Mouse (Mus musculus): ENCODE results near the gene Rapgef3. TPM values are rescaled to one million over a fixed set of nuclear protein-coding genes. Genes with fewer than 3 reads are reported as not detected.
A peak's percentile ranks its signal among the peaks of the same experiment; 100 is the strongest.

The Rapgef3 gene
- total and polyA plus RNA-seq, 3 experiments, result 2.5 to 3.4 (median 3.2) TPM

DNA sequence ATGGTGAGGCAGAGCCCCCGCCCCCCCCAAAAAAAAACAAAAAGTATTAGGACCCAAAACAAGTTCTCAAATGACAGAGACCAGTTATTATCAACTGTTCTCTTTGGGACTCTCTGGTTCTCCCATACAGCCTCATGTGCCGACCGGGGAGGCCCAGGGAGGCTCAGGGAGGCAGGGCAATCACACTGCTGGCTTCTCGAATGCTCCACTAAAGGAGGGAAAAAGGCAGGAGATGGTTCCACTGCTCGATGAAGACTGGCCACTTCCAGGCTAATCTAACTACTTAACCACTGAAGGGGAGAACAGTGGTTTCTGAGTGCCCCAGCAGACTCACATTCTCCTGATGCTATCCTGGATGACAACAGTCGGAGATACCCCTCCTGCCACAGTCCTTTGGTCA is 55.2 kb downstream of the Rapgef3 start:
- H3K27ac ChIP-seq (ENCODE audit: insufficient read depth, low read depth), result no peak overlapping the region

DNA sequence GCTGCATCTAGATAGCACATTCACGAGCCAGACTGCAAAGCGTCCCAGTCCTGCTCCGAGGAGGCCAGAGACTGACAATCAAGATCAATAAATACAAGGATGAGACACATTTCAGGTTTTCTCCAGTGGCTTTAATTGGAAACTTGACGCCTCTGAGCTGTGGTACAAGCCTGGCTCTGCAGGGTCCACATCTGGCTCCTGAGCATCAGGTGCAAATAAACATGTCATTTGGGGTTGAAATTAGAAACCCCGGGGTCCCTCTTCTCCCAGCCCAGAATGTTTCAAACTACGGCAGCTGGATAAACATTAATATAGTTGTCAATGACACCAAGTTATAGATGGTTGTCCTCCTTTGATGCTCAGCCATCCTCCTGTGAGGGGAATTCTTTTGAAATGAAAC is 56.9 kb downstream of the Rapgef3 start:
- TF ChIP-seq E2F4 (IDR thresholded peaks at IDR 0.05; ENCODE audit: insufficient replicate concordance, low read depth, low read length) (no peak), BHLHE40 (IDR thresholded peaks at IDR 0.05; ENCODE audit: low read depth, low read length) (no peak), TCF12 (IDR thresholded peaks at IDR 0.05; ENCODE audit: low read depth, low read length) (no peak), TBP (conservative IDR thresholded peaks at IDR 0.05; ENCODE audit: low read depth, low read length) (no peak)
- in situ Hi-C loops (cut with MboI; ENCODE audit: low pct_ligation_motif_present, low pct_unique_long_range_greater_than_20kb, low sequenced_read_pairs), result loop anchor here (10.0 kb wide), 1 partner anchor 234 kb away; no protein-coding TSS in a partner anchor

More for the DNA sequence above, 55.2 kb downstream of the Rapgef3 start:
- TF ChIP-seq MYC (IDR thresholded peaks at IDR 0.05; ENCODE audit: low read depth, low read length) (no peak), MXI1 (IDR thresholded peaks at IDR 0.05; ENCODE audit: low read depth, low read length) (no peak)
- Histone ChIP-seq H3K9ac (ENCODE audit: insufficient read depth, low read depth) (no peak overlapping the region), H3K79me2 (replicated peaks; ENCODE audit: control insufficient read depth, extremely low read depth, insufficient read depth, poor library complexity, severe bottlenecking) (peaks cover 4% of the 10 kb centered on the region), H3K4me3 (replicated peaks in 1 of 3; ENCODE audit: low read depth in 2 of 3, low read length in 2 of 3, poor library complexity in 1 of 3) (no peak overlapping the region), H3K4me2 (ENCODE audit: insufficient read depth, low read depth, poor library complexity, severe bottlenecking) (no peak overlapping the region), H3K9me3 (replicated peaks; ENCODE audit: low read length) (no peaks in the 10 kb centered on the region), H3K27me3 (replicated peaks) (no peaks in the 10 kb centered on the region), H3K36me3 (replicated peaks in 1 of 2; ENCODE audit: control insufficient read depth in 1 of 2, insufficient read depth in 1 of 2, low read length in 1 of 2) (peaks cover 51 to 76% of the 10 kb centered on the region in 2 experiments), H3K4me1 (ENCODE audit: control insufficient read depth in 1 of 2, insufficient read depth in 2 of 2) (peaks cover 10 to 17% of the 10 kb centered on the region in 2 experiments)
- no peak for DNase-seq (ENCODE audit: extremely low read depth)
- dilution Hi-C loops (cut with MboI; ENCODE audit: extremely low pct_ligation_motif_present, extremely low pct_unique_long_range_greater_than_20kb, low sequenced_read_pairs), result no loop called here
- in situ Hi-C loops (cut with MboI; ENCODE audit: low pct_ligation_motif_present, low pct_unique_long_range_greater_than_20kb, low sequenced_read_pairs), result loop anchor here (10.0 kb wide), 1 partner anchor 232 kb away; no protein-coding TSS in a partner anchor

DNA sequence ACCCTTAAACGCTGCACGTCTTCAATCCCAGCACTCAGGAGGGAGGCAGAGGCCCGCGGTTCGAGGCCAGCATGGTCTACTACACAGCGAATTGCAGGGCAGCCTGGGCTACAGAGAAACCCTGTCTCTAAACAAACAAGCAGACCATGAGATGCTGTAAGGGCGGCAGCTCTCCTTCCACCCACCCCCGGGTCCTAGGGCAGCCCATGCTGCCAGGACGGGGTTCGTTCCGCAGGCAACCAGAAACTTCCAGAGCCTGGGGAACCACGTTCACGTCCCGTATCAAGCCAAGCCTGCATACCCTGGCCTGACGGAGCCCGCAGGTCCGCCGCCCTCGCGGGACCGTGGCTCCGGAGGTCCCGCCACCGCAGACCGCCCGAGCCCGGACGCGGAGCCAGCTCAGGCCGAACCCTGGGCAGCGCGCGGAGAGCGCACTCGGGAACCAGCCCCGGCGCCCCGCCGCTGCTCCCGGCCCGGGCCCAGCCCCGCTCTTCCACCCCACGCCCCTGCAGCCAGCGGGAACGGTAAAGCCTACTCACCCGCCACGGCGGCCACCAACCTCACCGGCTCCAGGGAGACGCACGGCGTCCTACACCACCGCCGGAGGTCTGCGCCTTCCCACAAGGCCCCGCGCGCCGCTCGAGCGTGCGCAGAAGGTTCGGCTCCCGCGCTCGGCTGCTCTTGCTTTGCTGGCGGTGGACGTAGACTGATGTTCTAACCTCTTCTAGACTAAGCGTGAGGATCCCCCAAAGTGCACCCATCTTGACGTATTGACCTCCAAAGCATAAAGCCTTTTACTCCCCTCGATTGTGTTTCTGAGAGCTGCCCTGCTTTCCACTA is 62.3 kb downstream of the Rapgef3 start, which contains the start of gene Rpap3:
Gene Rpap3, minus strand, starts transcription at position 615 of the 840 bp plus-strand sequence.
- DNase-seq (ENCODE audit: extremely low read depth), result peak; percentile 85
- Histone ChIP-seq H3K4me3 (replicated peaks in 1 of 3; ENCODE audit: low read depth in 2 of 3, low read length in 2 of 3, poor library complexity in 1 of 3) (peak within 1 kb of the TSS; percentile 75 to 94 (median 79)), H3K79me2 (replicated peaks; ENCODE audit: control insufficient read depth, extremely low read depth, insufficient read depth, poor library complexity, severe bottlenecking) (peaks cover 25% of the 10 kb centered on the region), H3K9ac (ENCODE audit: insufficient read depth, low read depth) (peak within 1 kb of the TSS; percentile 83), H3K36me3 (replicated peaks in 1 of 2; ENCODE audit: control insufficient read depth in 1 of 2, insufficient read depth in 1 of 2, low read length in 1 of 2) (peaks cover 19 to 43% of the 10 kb centered on the region in 2 experiments), H3K4me1 (ENCODE audit: control insufficient read depth in 1 of 2, insufficient read depth in 2 of 2) (peaks cover 6 to 15% of the 10 kb centered on the region in 2 experiments), H3K27ac (ENCODE audit: insufficient read depth, low read depth) (peak within 1 kb of the TSS; percentile 5; the same call in 1 of the 2 replicates), H3K27me3 (replicated peaks) (no peaks in the 10 kb centered on the region), H3K9me3 (replicated peaks; ENCODE audit: low read length) (no peaks in the 10 kb centered on the region), H3K4me2 (ENCODE audit: insufficient read depth, low read depth, poor library complexity, severe bottlenecking) (peak within 1 kb of the TSS; percentile 89)
- in situ Hi-C loops (cut with MboI; ENCODE audit: low pct_ligation_motif_present, low pct_unique_long_range_greater_than_20kb, low sequenced_read_pairs) (no loop called here), dilution Hi-C loops (cut with MboI; ENCODE audit: extremely low pct_ligation_motif_present, extremely low pct_unique_long_range_greater_than_20kb, low sequenced_read_pairs) (no loop called here)
- TF ChIP-seq MAFK (IDR thresholded peaks at IDR 0.05; ENCODE audit: insufficient replicate concordance, low read length), result no peak
- no peak for TF ChIP-seq SMC3 (IDR thresholded peaks at IDR 0.05; ENCODE audit: low read depth, low read length)
- TF ChIP-seq ZNF384 (IDR thresholded peaks at IDR 0.05; ENCODE audit: low read depth, low read length), result no peak
- TF ChIP-seq CHD2 (IDR thresholded peaks at IDR 0.05; ENCODE audit: low read length), result no peak
- no peak for TF ChIP-seq BHLHE40 (IDR thresholded peaks at IDR 0.05; ENCODE audit: low read depth, low read length)
- no peak for TF ChIP-seq MAZ (IDR thresholded peaks at IDR 0.05; ENCODE audit: low read depth, low read length)
- TF ChIP-seq MXI1 (IDR thresholded peaks at IDR 0.05; ENCODE audit: low read depth, low read length), result peak; percentile 85
- TF ChIP-seq POLR2A (IDR thresholded peaks at IDR 0.05; ENCODE audit: low read depth, low read length), result peak; percentile 94
- no peak for TF ChIP-seq ZKSCAN1 (IDR thresholded peaks at IDR 0.05; ENCODE audit: borderline replicate concordance, low read depth, low read length)
- no peak for TF ChIP-seq MAX (IDR thresholded peaks at IDR 0.05; ENCODE audit: low read length)
- no peak for TF ChIP-seq PAX5 (IDR thresholded peaks at IDR 0.05; ENCODE audit: low read length)
- no peak for TF ChIP-seq USF1 (IDR thresholded peaks at IDR 0.05; ENCODE audit: low read depth, low read length)
- TF ChIP-seq EP300 (IDR thresholded peaks at IDR 0.05; ENCODE audit: low read length), result no peak
- TF ChIP-seq NELFE (IDR thresholded peaks at IDR 0.05; ENCODE audit: low read depth, low read length), result peak; percentile 90
- TF ChIP-seq USF2 (conservative IDR thresholded peaks at IDR 0.05; ENCODE audit: low read depth, low read length), result no peak
- TF ChIP-seq UBTF (IDR thresholded peaks at IDR 0.05; ENCODE audit: low read depth, low read length), result 0 out of 2 replicates have a peak, but pooled peaks have one; percentile 22
- TF ChIP-seq CHD1 (IDR thresholded peaks at IDR 0.05; ENCODE audit: low read depth, low read length), result no peak
- peak; percentile 90 for TF ChIP-seq NRF1 (IDR thresholded peaks at IDR 0.05; ENCODE audit: low read depth, low read length)
- no peak for TF ChIP-seq ZC3H11A (IDR thresholded peaks at IDR 0.05; ENCODE audit: low read depth, low read length)
- TF ChIP-seq MEF2A (IDR thresholded peaks at IDR 0.05; ENCODE audit: borderline replicate concordance, low read depth, low read length), result no peak

More for the DNA sequence above, 56.9 kb downstream of the Rapgef3 start:
- no peak for DNase-seq (ENCODE audit: extremely low read depth)
- Histone ChIP-seq H3K9me3 (replicated peaks; ENCODE audit: low read length) (no peaks in the 10 kb centered on the region), H3K27me3 (replicated peaks) (no peaks in the 10 kb centered on the region), H3K4me2 (ENCODE audit: insufficient read depth, low read depth, poor library complexity, severe bottlenecking) (no peak overlapping the region), H3K27ac (ENCODE audit: insufficient read depth, low read depth) (no peak overlapping the region), H3K79me2 (replicated peaks; ENCODE audit: control insufficient read depth, extremely low read depth, insufficient read depth, poor library complexity, severe bottlenecking) (no peaks in the 10 kb centered on the region), H3K36me3 (replicated peaks in 1 of 2; ENCODE audit: control insufficient read depth in 1 of 2, insufficient read depth in 1 of 2, low read length in 1 of 2) (peaks cover 49 to 63% of the 10 kb centered on the region in 2 experiments), H3K9ac (ENCODE audit: insufficient read depth, low read depth) (no peak overlapping the region), H3K4me3 (replicated peaks in 1 of 3; ENCODE audit: low read depth in 2 of 3, low read length in 2 of 3, poor library complexity in 1 of 3) (no peak overlapping the region), H3K4me1 (ENCODE audit: control insufficient read depth in 1 of 2, insufficient read depth in 2 of 2) (peaks cover 0 to 5% of the 10 kb centered on the region in 2 experiments; a peak in 2 of 4 replicates)
- dilution Hi-C loops (cut with MboI; ENCODE audit: extremely low pct_ligation_motif_present, extremely low pct_unique_long_range_greater_than_20kb, low sequenced_read_pairs), result no loop called here
